ENCODE assay signal across 20 mouse cellular contexts in genomic region chr16:10300231-10301186, GRCm38 (mm10). TPM values are rescaled to one million over a fixed set of nuclear protein-coding genes. Genes with fewer than 3 reads are reported as not detected.
DNase-seq lines count a peak whose midpoint lies in the region; ATAC-seq and TF ChIP-seq lines count a peak whose summit lies in the region.
"Had no signal": no experiment of that assay in that cellular context is flagged by ENCODE, and none has a peak within 500 bp of the region (broad histone marks: within the 10 kb centered on the region; RNA-seq: fewer than 3 reads in every experiment).

No protein-coding gene starts in this region.

- H3K27ac ChIP-seq in heart, embryonic 11.5 days (ENCODE audit: low read depth, low read length): 0 out of 2 replicates have a peak overlapping the region, but pooled peaks have one; percentile 24
- no peak overlapping the region for H3K27ac ChIP-seq in heart, adult 2 months
- no peak overlapping the region for H3K27ac ChIP-seq in MEL (ENCODE audit: control insufficient read depth, low read depth, low read length)
- H3K27ac ChIP-seq: hindbrain, embryonic 15.5 days; liver, embryonic 15.5 days had no signal

- intact Hi-C loops in heart, adult 2 months (cut with DNase I): no loop called here

- H3K9me3 ChIP-seq in heart, embryonic 11.5 days (replicated peaks; ENCODE audit: control insufficient read depth, low read length): no peaks in the 10 kb centered on the region
- no peaks in the 10 kb centered on the region for H3K9me3 ChIP-seq in MEL (replicated peaks; ENCODE audit: insufficient read depth, low read length)
- H3K9me3 ChIP-seq: hindbrain, embryonic 15.5 days; liver, embryonic 15.5 days had no signal

- no peaks in the 10 kb centered on the region for H3K27me3 ChIP-seq in heart, embryonic 11.5 days (ENCODE audit: control insufficient read depth, insufficient read depth, low read length)
- no peaks in the 10 kb centered on the region for H3K27me3 ChIP-seq in heart, adult 2 months (ENCODE audit: control insufficient read depth, insufficient read depth, low read length)
- H3K27me3 ChIP-seq in MEL (ENCODE audit: control insufficient read depth in 1 of 2, insufficient read depth in 2 of 2, low read length in 2 of 2): no peaks in the 10 kb centered on the region
- H3K27me3 ChIP-seq: hindbrain, embryonic 15.5 days; liver, embryonic 15.5 days had no signal

- H3K4me2 ChIP-seq in heart, embryonic 11.5 days: no peak overlapping the region
- H3K4me2 ChIP-seq: hindbrain, embryonic 15.5 days; midbrain, embryonic 11.5 days had no signal

- no peak overlapping the region for H3K9ac ChIP-seq in heart, embryonic 11.5 days (ENCODE audit: low read depth, low read length)
- no peak overlapping the region for H3K9ac ChIP-seq in heart, adult 2 months (ENCODE audit: low read depth, low read length)
- H3K9ac ChIP-seq in MEL (ENCODE audit: control insufficient read depth, low read depth, low read length, poor library complexity, severe bottlenecking): no peak overlapping the region
- H3K9ac ChIP-seq: hindbrain, embryonic 15.5 days; liver, embryonic 15.5 days had no signal

- peaks cover 13% of the 10 kb centered on the region; the same call in 1 of the 2 replicates for H3K4me1 ChIP-seq in heart, embryonic 11.5 days (ENCODE audit: control insufficient read depth, insufficient read depth, low read length)
- H3K4me1 ChIP-seq in heart, adult 2 months (ENCODE audit: control insufficient read depth, insufficient read depth, low read length): peaks cover 23% of the 10 kb centered on the region
- H3K4me1 ChIP-seq in MEL (ENCODE audit: control insufficient read depth in 1 of 2, insufficient read depth in 2 of 2, low read length in 2 of 2): no peaks in the 10 kb centered on the region; a peak in 1 of 4 replicates
- H3K4me1 ChIP-seq: hindbrain, embryonic 15.5 days; liver, embryonic 15.5 days had no signal

- 67% methylated on average over 3 of the region's 3 CpGs for WGBS in heart, embryonic 11.5 days (ENCODE audit: insufficient replicate concordance)
- 64% methylated on average over 3 of the region's 3 CpGs for WGBS in heart, adult 2 months

- peaks cover 5% of the 10 kb centered on the region; the same call in 1 of the 2 replicates for H3K79me2 ChIP-seq in heart, adult 2 months (replicated peaks; ENCODE audit: control insufficient read depth, insufficient read depth, low read length)
- H3K79me2 ChIP-seq in MEL (ENCODE audit: control insufficient read depth, insufficient read depth, low read length, poor library complexity): no peaks in the 10 kb centered on the region

- TF ChIP-seq POLR2A in heart, adult 2 months (IDR thresholded peaks at IDR 0.05; ENCODE audit: insufficient read depth, low read depth, low read length): no peak
- TF ChIP-seq POLR2A in MEL (IDR thresholded peaks at IDR 0.05; ENCODE audit: control insufficient read depth in 1 of 2, insufficient read depth in 1 of 2, low read depth in 1 of 2, low read length in 2 of 2, poor library complexity in 1 of 2): no peak

- no peak overlapping the region for H3K4me3 ChIP-seq in heart, embryonic 11.5 days (ENCODE audit: low read depth, low read length)
- no peak overlapping the region for H3K4me3 ChIP-seq in heart, adult 2 months
- no peak overlapping the region for H3K4me3 ChIP-seq in MEL (ENCODE audit: control insufficient read depth in 1 of 2, insufficient read depth in 1 of 2, low read depth in 2 of 2, low read length in 2 of 2)
- H3K4me3 ChIP-seq: erythroblast, embryonic 14.5 days; hindbrain, embryonic 15.5 days; liver, embryonic 15.5 days had no signal

- TF ChIP-seq EP300 in heart, adult 2 months (IDR thresholded peaks at IDR 0.05; ENCODE audit: insufficient read depth, low read depth, low read length): no peak
- TF ChIP-seq EP300 in MEL (IDR thresholded peaks at IDR 0.05; ENCODE audit: low read depth in 1 of 2, low read length in 2 of 2): no peak

- ATAC-seq in heart, embryonic 11.5 days (replicated peaks; ENCODE audit: insufficient number of reproducible peaks, low FRiP score, low TSS enrichment): no peak
- ATAC-seq: forebrain, embryonic 14.5 days had no signal

- no peak for TF ChIP-seq RAD21 in MEL (IDR thresholded peaks at IDR 0.05; ENCODE audit: low read depth, low read length)

- H3K36me3 ChIP-seq in heart, embryonic 11.5 days (ENCODE audit: control insufficient read depth, insufficient read depth, low read length): no peaks in the 10 kb centered on the region
- H3K36me3 ChIP-seq in heart, adult 2 months (ENCODE audit: control insufficient read depth, insufficient read depth, low read length): no peaks in the 10 kb centered on the region; the same call in 1 of the 2 replicates
- H3K36me3 ChIP-seq in MEL (ENCODE audit: control insufficient read depth in 1 of 2, insufficient read depth in 2 of 2, low read length in 2 of 2): no peaks in the 10 kb centered on the region
- H3K36me3 ChIP-seq: hindbrain, embryonic 15.5 days; liver, embryonic 15.5 days had no signal

- DNase-seq in heart, adult 2 months: no peak
- DNase-seq in kidney, postnatal 14 days: peak; percentile 12
- no peak for DNase-seq in kidney, postnatal 36 days
- DNase-seq in MEL (ENCODE audit: low read depth, low spot score): peak; percentile 12
- peak; percentile 28 for DNase-seq in lung, postnatal 10 days
- no peak for DNase-seq in thymus, adult 18-20 months
- no peak for DNase-seq in urinary bladder, postnatal 14 days (ENCODE audit: low spot score)
- DNase-seq: adrenal gland, postnatal 14 days; cerebellum, adult 2 months; gastrocnemius, postnatal 36 days; kidney, adult 11 months; kidney, postnatal 25 days; layer of hippocampus, adult 9-11 months had no signal

- no peak for TF ChIP-seq CTCF in heart, adult 2 months (IDR thresholded peaks at IDR 0.05)
- TF ChIP-seq CTCF in MEL (IDR thresholded peaks at IDR 0.05 in 2 of 3, conservative IDR thresholded peaks at IDR 0.05 in 1 of 3; ENCODE audit: control insufficient read depth in 1 of 3, insufficient read depth in 1 of 3, low read depth in 2 of 3, low read length in 3 of 3, poor library complexity in 1 of 3, severe bottlenecking in 1 of 3): no peak

TF ChIP-seq in MEL, 35 proteins besides CTCF, POLR2A, EP300 and RAD21:
- TF ChIP-seq USF1 (IDR thresholded peaks at IDR 0.05; ENCODE audit: low read depth, low read length) (no peak), UBTF (IDR thresholded peaks at IDR 0.05; ENCODE audit: borderline replicate concordance, insufficient read depth, low read depth, low read length) (no peak), POLR2AphosphoS2 (IDR thresholded peaks at IDR 0.05; ENCODE audit: low read length) (no peak)

RNA-seq across cellular contexts. Expression of gene Emp2, which starts 13.3 kb away (rescaled TPM):
- 21.9 and 24.7 TPM in 2 replicates for polyA plus RNA-seq in heart, embryonic 11.5 days (2014; fragmentation: Nextera tagmentation; extraction: Ambion mirVana)
- total RNA-seq in heart, adult 2 months (2021): 10 to 100 TPM; 33.6 to 34.1 TPM
- 49.9 and 75.4 TPM in 2 replicates for polyA plus RNA-seq in heart, adult 2 months (2012; rRNA removed)
- not detected in 2 replicates for total RNA-seq in MEL (2012; rRNA removed)
- not detected for polyA plus RNA-seq in MEL (2012; ENCODE audit: insufficient read depth in 1 of 2, insufficient read length in 2 of 2, low read depth in 1 of 2, low replicate concordance in 2 of 2, missing spikeins in 1 of 2)
- total RNA-seq: monocyte, adult 5-6 weeks had no signal
- polyA plus RNA-seq: erythroblast, embryonic 14.5 days had no signal

Comparison
In these comparisons a context has a peak if more than half of its experiments do, and no peak if none do; other contexts are left out.
1. DNase-seq: peak in kidney, postnatal 14 days (single experiment), MEL (single experiment) and lung, postnatal 10 days (single experiment); none in heart, adult 2 months (0 of 2), kidney, postnatal 36 days (0 of 2), thymus, adult 18-20 months (0 of 2) and urinary bladder, postnatal 14 days (single experiment).
2. RNA of gene Emp2, which starts 13.3 kb away (polyA plus RNA-seq): 49.9 to 75.4 TPM in heart, adult 2 months and 21.9 to 24.7 TPM in heart, embryonic 11.5 days; not detected in MEL; every median in the first group is over 10 times any median in the second.